Mouse (Mus musculus) forebrain, embryonic 16.5 days (tissue): ENCODE measurements around the gene Nudt16l1. TPM values are rescaled to one million over a fixed set of nuclear protein-coding genes. Genes with fewer than 3 reads are reported as not detected.

Experiments used
- ATAC-seq: fragments of 200-750 bp; cut with Nextera tagmentation; 2 replicates; pipeline ENCODE4 v1.8.0; 2017; ENCODE audit warnings: mild to moderate bottlenecking, moderate library complexity
- H3K27ac ChIP-seq: fragments of 300-500 bp; sonication (generic); 2 replicates; pipeline ENCODE4 v1.5.1; 2014; ENCODE audit warnings: low read length, control low read depth
- H3K27me3 ChIP-seq: fragments of 300-500 bp; sonication (generic); replicated peaks from 2 replicates; pipeline ENCODE4 v1.6.1; 2014; ENCODE audit warnings: low read length; ENCODE audit not compliant: control insufficient read depth, insufficient read depth
- H3K36me3 ChIP-seq: fragments of 300-500 bp; sonication (generic); 2 replicates; pipeline ENCODE4 v1.6.1; 2014; ENCODE audit not compliant: control insufficient read depth, insufficient read depth
- H3K4me1 ChIP-seq: fragments of 300-500 bp; sonication (generic); replicated peaks from 2 replicates; pipeline ENCODE4 v1.6.1; 2014; ENCODE audit warnings: low read length; ENCODE audit not compliant: control insufficient read depth, insufficient read depth
- H3K4me2 ChIP-seq: fragments of 300-500 bp; sonication (generic); 2 replicates; pipeline ENCODE4 v1.6.1; 2014; ENCODE audit warnings: mild to moderate bottlenecking, low read length, control low read depth
- H3K4me3 ChIP-seq: fragments of 300-500 bp; sonication (generic); replicated peaks from 2 replicates; pipeline ENCODE4 v1.5.1; 2014; ENCODE audit warnings: mild to moderate bottlenecking, low read length, control low read depth
- H3K9ac ChIP-seq: fragments of 300-500 bp; sonication (generic); replicated peaks from 2 replicates; pipeline ENCODE4 v1.6.1; 2014; ENCODE audit warnings: low read depth, low read length, control low read depth
- H3K9me3 ChIP-seq: fragments of 300-500 bp; sonication (generic); 2 replicates; pipeline ENCODE4 v1.6.1; 2016; ENCODE audit warnings: low read length; ENCODE audit not compliant: control insufficient read depth
- WGBS: fragments of 180-500 bp; shearing (Covaris S2); extraction: QIAGEN DNeasy Blood & Tissue Kit; methylation state at CpG from one replicate; pipeline ENCODE4 v1.1.7; 2014; 5-methylcytosine and 5-hydroxymethylcytosine counted together
- polyA plus RNA-seq: library from polyadenylated mRNA; unstranded; fragments of >200 nt; fragmentation: Nextera tagmentation; extraction: Ambion mirVana; gene quantifications from 2 replicates; pipeline ENCODE4 v1.2.1, GENCODE M21; 2015

Gene Nudt16l1
- polyA plus RNA-seq, 1 experiment from 2014 or later: 139 TPM

- no peaks in the 10 kb centered on the region for H3K9me3 ChIP-seq
- no peak overlapping the region for H3K9ac ChIP-seq
- H3K36me3 ChIP-seq: no peaks in the 10 kb centered on the region
- H3K27me3 ChIP-seq: no peaks in the 10 kb centered on the region
- H3K27ac ChIP-seq: no peak overlapping the region
- H3K4me2 ChIP-seq: no peak overlapping the region
- 78% methylated on average over 2 of the region's 2 CpGs for WGBS
- no peak overlapping the region for H3K4me3 ChIP-seq
- no peak for ATAC-seq
- no peaks in the 10 kb centered on the region for H3K4me1 ChIP-seq
These were observed 36.2 kb upstream of the Nudt16l1 start for GRCm38 (mm10) chr16:4902390-4902789.

DNA sequence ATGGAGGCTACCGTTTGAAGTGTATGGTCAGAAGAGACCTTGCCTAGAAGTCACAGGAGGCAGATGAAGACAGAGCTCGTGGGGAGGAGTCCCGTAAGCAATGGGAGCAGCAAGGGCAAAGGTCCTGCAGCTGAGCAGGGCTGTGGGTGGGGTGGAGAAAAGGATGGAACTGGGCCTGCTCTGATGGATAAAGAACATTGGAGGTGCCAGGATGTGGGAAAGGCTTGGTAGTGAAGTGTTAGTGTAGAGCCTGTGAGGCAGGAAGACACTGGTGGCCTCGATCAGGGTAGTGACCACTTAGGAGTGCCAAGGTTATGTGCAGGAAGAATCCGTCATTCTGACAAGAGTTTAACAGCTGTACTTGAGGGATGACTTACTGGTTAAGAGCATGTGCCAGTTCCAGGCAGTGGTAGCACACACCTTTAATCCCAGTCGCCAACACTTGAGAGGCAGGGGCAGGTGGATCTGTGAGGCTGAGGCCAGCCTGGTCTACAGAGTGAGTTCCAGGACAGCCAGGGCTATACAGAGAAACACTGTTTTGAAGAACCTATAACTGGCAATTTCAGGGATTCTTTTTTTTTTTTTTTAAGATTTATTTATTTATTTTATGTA lies 35.0 kb upstream of the Nudt16l1 start:
- Histone ChIP-seq H3K9ac (no peak overlapping the region), H3K4me1 (no peaks in the 10 kb centered on the region), H3K27ac (no peak overlapping the region), H3K27me3 (no peaks in the 10 kb centered on the region), H3K4me2 (no peak overlapping the region), H3K36me3 (no peaks in the 10 kb centered on the region), H3K9me3 (no peaks in the 10 kb centered on the region), H3K4me3 (no peak overlapping the region)
- ATAC-seq: no peak
- WGBS: 89% methylated on average over 6 of the region's 6 CpGs

GRCm38 (mm10) chr16:4904878-4905277 lies 33.7 kb upstream of the Nudt16l1 start:
- H3K9me3 ChIP-seq: no peaks in the 10 kb centered on the region
- no peak for ATAC-seq
- H3K27ac ChIP-seq: no peak overlapping the region
- H3K36me3 ChIP-seq: 0 out of 2 replicates have a peak, but pooled peaks cover 2% of the 10 kb centered on the region
- no peak overlapping the region for H3K4me2 ChIP-seq
- H3K4me3 ChIP-seq: no peak overlapping the region
- 89% methylated on average over 3 of the region's 3 CpGs for WGBS
- H3K9ac ChIP-seq: no peak overlapping the region
- no peaks in the 10 kb centered on the region for H3K4me1 ChIP-seq
- H3K27me3 ChIP-seq: no peaks in the 10 kb centered on the region

- Histone ChIP-seq H3K36me3 (peaks cover 3% of the 10 kb centered on the region; the same call in 1 of the 2 replicates), H3K27ac (no peak overlapping the region), H3K4me3 (no peak overlapping the region), H3K9ac (no peak overlapping the region), H3K9me3 (no peaks in the 10 kb centered on the region), H3K4me1 (no peaks in the 10 kb centered on the region), H3K27me3 (no peaks in the 10 kb centered on the region), H3K4me2 (no peak overlapping the region)
- ATAC-seq: no peak
- 90% methylated on average over 1 of the region's 1 CpGs for WGBS
These were observed 33.0 kb upstream of the Nudt16l1 start for GRCm38 (mm10) chr16:4905591-4905990.

DNA sequence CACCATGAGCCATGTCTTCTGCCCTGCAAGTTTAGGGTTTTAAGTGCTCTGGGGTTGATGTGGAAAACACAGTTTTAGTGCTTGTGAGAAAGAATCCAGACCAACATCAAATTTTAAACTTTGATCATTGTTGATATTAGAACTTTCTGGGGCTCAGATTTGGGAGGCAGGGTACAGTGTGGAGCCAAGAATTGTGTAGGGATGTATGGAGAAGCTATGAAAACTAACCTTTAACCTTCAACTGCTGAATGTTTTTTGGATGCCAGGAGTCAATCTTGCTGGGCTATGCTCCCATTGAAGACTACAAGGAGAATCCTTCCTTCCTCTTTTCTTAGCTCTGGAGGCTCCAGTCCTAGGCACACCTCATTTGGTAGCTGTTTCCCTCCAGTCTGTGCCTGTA lies 32.0 kb upstream of the Nudt16l1 start:
- H3K36me3 ChIP-seq: peaks cover 10% of the 10 kb centered on the region
- no peaks in the 10 kb centered on the region for H3K27me3 ChIP-seq
- H3K4me1 ChIP-seq: no peaks in the 10 kb centered on the region
- no peak overlapping the region for H3K27ac ChIP-seq
- no peak overlapping the region for H3K4me2 ChIP-seq
- no peak overlapping the region for H3K4me3 ChIP-seq
- ATAC-seq: no peak
- no peaks in the 10 kb centered on the region for H3K9me3 ChIP-seq
- no peak overlapping the region for H3K9ac ChIP-seq

- H3K9me3 ChIP-seq: no peaks in the 10 kb centered on the region
- peaks cover 15% of the 10 kb centered on the region for H3K36me3 ChIP-seq
- no peak overlapping the region for H3K4me3 ChIP-seq
- 97% methylated on average over 2 of the region's 2 CpGs for WGBS
- H3K9ac ChIP-seq: no peak overlapping the region
- H3K27me3 ChIP-seq: no peaks in the 10 kb centered on the region
- H3K4me1 ChIP-seq: no peaks in the 10 kb centered on the region
- no peak for ATAC-seq
- no peak overlapping the region for H3K27ac ChIP-seq
- H3K4me2 ChIP-seq: no peak overlapping the region
These were observed 31.2 kb upstream of the Nudt16l1 start for GRCm38 (mm10) chr16:4907386-4907785.

- Histone ChIP-seq H3K4me2 (no peak overlapping the region), H3K9me3 (no peaks in the 10 kb centered on the region), H3K36me3 (peaks cover 16% of the 10 kb centered on the region), H3K27me3 (no peaks in the 10 kb centered on the region), H3K4me3 (no peak overlapping the region), H3K4me1 (no peaks in the 10 kb centered on the region), H3K9ac (no peak overlapping the region), H3K27ac (no peak overlapping the region)
- 39% methylated on average over 4 of the region's 5 CpGs for WGBS
- no peak for ATAC-seq
These were observed 30.6 kb upstream of the Nudt16l1 start for GRCm38 (mm10) chr16:4907972-4908371.

DNA sequence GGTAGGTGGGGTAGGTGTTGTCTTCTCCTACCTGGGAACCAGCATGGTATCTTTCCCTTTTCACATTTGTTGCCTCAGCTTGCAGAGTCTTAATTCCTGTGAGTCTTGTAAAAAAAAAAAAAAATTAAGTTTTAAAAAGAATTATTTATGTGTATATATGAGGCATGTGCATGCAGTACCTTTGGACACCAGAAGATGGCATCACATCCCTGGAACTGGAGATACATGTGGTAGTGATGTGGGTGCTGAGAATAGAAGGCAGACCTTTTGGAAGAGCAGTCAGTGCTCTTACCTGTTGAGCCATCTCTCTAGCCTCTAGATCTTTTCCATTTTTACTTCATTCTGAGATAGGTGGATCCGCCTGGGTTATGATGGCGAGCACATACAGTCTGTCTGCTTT lies 28.8 kb upstream of the Nudt16l1 start:
- no peaks in the 10 kb centered on the region for H3K9me3 ChIP-seq
- no peak for ATAC-seq
- no peaks in the 10 kb centered on the region for H3K4me1 ChIP-seq
- H3K27ac ChIP-seq: no peak overlapping the region
- no peak overlapping the region for H3K4me3 ChIP-seq
- peaks cover 16% of the 10 kb centered on the region for H3K36me3 ChIP-seq
- WGBS: 100% methylated on average over 2 of the region's 2 CpGs
- no peak overlapping the region for H3K9ac ChIP-seq
- no peaks in the 10 kb centered on the region for H3K27me3 ChIP-seq
- H3K4me2 ChIP-seq: no peak overlapping the region

DNA sequence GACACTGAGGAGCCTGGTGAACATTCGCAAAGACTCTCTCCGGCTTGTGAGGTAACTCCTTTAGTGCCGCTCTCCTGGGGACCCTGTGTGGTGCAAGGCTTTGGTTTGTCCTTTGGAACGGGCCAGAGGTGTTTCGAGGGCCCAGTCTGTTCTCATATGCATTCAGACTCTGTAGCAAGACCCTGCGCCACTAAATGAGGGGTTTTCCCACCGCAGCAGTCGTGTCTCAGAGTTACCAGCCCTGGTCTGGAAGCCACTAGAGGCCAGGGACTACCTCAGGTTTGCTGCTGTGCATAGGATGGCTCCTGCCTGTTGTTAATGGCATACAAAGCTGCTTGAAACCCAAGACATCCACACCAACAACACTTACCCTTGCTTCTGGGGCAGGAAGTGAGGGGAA lies 27.8 kb upstream of the Nudt16l1 start:
- no peaks in the 10 kb centered on the region for H3K9me3 ChIP-seq
- peaks cover 19% of the 10 kb centered on the region for H3K36me3 ChIP-seq
- ATAC-seq: no peak
- 96% methylated on average over 8 of the region's 8 CpGs for WGBS
- H3K4me2 ChIP-seq: no peak overlapping the region
- no peak overlapping the region for H3K27ac ChIP-seq
- no peaks in the 10 kb centered on the region for H3K27me3 ChIP-seq
- H3K4me3 ChIP-seq: no peak overlapping the region
- H3K9ac ChIP-seq: no peak overlapping the region
- no peaks in the 10 kb centered on the region for H3K4me1 ChIP-seq

DNA sequence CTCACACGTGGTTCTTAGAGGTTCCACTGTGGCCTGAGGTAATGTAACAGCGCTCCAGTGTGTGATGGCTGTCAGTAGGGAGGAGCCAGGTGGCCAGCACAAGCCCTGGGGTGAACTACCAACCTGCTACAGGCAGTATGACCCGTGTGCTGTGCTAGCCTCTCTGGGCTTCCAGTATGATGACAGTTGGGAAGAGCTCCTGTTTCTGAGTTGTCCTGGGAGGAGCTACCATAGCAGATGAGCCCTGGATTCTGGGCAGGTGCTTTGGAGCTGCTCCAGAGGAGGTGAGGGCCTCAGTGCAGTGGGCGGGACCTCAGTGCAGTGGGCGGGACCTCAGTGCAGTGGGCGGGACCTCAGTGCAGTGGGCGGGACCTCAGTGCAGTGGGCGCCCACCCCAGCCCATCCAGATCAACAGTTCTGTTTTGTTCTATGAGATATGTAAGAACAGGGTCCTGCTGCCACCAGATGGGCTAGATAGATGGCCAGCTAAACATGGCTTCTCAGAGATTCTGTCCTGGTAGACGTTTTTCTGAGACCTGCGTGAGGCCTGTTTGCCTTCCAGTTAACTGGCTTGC lies 26.4 kb upstream of the Nudt16l1 start:
- WGBS: 78% methylated on average over 10 of the region's 10 CpGs
- Histone ChIP-seq H3K4me1 (no peaks in the 10 kb centered on the region), H3K9me3 (no peaks in the 10 kb centered on the region), H3K9ac (no peak overlapping the region), H3K4me3 (no peak overlapping the region), H3K27me3 (no peaks in the 10 kb centered on the region), H3K36me3 (peaks cover 28% of the 10 kb centered on the region), H3K4me2 (no peak overlapping the region), H3K27ac (no peak overlapping the region)
- ATAC-seq: no peak
